Mouse (Mus musculus) heart, adult 8-10 months (tissue): Measurements from ENCODE around the gene Hist1h2bk. TPM values are rescaled to one million over a fixed set of nuclear protein-coding genes. Genes with fewer than 3 reads are reported as not detected.

Source experiments
- microRNA-seq: library from miRNA; unstranded; fragments of <30 nt; microRNA quantifications from one replicate; pipeline ENCODE4 v1.2.0, GENCODE M21; 2022
- total RNA-seq, 4 experiments: library from RNA; stranded (reverse); gene quantifications; 2 replicates each; pipeline ENCODE4 v1.2.4; 2022

Gene Hist1h2bk
- total RNA-seq, 4 experiments from 2014 or later: 4.6 to 13.2 (median 8.3) TPM

Small RNAs within 50 kb of the gene (microRNA-seq; reads per million reads assigned to microRNA genes)
- gene Gm26300 (not detected), gene Gm44390 (not detected), gene Gm44486 (not detected)

Other genes with a start within 250 kb of the Hist1h2bk start
- gene Hist1h2an, start 248.7 kb upstream of the Hist1h2bk start, total RNA-seq: 1 to 10 TPM in 1 of 4 experiments, not detected in 3; 1.1 TPM
- gene Hist1h2bp, start 248.4 kb upstream of the Hist1h2bk start, total RNA-seq: 1 to 10 TPM in 3 of 4 experiments, under 1 TPM in 1; 0.81 to 6.2 (median 1.3) TPM
- 10 to 100 TPM; 25.7 to 37.7 (median 29.1) TPM for gene Hist1h2bq, start 225.7 kb upstream of the Hist1h2bk start, total RNA-seq
- 10 to 100 TPM in 1 of 4 experiments, not detected in 3; 16.3 TPM for gene Hist1h2ao, start 225.4 kb upstream of the Hist1h2bk start, total RNA-seq
- 10 to 100 TPM; 22.8 to 37.8 (median 29.3) TPM for gene Hist1h4m, start 224.1 kb upstream of the Hist1h2bk start, total RNA-seq
- 10 to 100 TPM in 3 of 4 experiments, 1 to 10 TPM in 1; 6.1 to 17.9 (median 14.8) TPM for gene Hist1h4n, start 203.7 kb upstream of the Hist1h2bk start, total RNA-seq
- 10 to 100 TPM in 1 of 4 experiments, 1 to 10 TPM in 2, not detected in 1; 3.1 to 13.1 (median 4.1) TPM for gene Hist1h2ap, start 202.4 kb upstream of the Hist1h2bk start, total RNA-seq
- 10 to 100 TPM; 25.5 to 37.9 (median 28.9) TPM for gene Hist1h2br, start 202.1 kb upstream of the Hist1h2bk start, total RNA-seq
- gene Zfp184, start 90.8 kb upstream of the Hist1h2bk start, total RNA-seq: 1 to 10 TPM in 1 of 4 experiments, under 1 TPM in 3; 0.46 to 1.0 (median 0.83) TPM
- not detected for gene Pom121l2, start 54.7 kb upstream of the Hist1h2bk start, total RNA-seq
- under 1 TPM in 1 of 4 experiments, not detected in 3; 0.22 TPM for gene Prss16, start 26.1 kb upstream of the Hist1h2bk start, total RNA-seq
- 10 to 100 TPM in 2 of 4 experiments, 1 to 10 TPM in 2; 1.7 to 11.1 (median 9.1) TPM for gene Hist1h2ah, start 302 bp upstream of the Hist1h2bk start, total RNA-seq
- gene Hist1h4i, start 5.5 kb downstream of the Hist1h2bk start, total RNA-seq: 10 to 100 TPM; 11.6 to 17.7 (median 15.2) TPM
- gene Hist1h2ag, start 7.1 kb downstream of the Hist1h2bk start, total RNA-seq: 10 to 100 TPM in 1 of 4 experiments, 1 to 10 TPM in 3; 2.7 to 12.6 (median 6.6) TPM
- 1 to 10 TPM; 1.4 to 7.1 (median 2.5) TPM for gene Hist1h2bj, start 7.3 kb downstream of the Hist1h2bk start, total RNA-seq
- not detected for gene Vmn1r188, start 48.6 kb downstream of the Hist1h2bk start, total RNA-seq
- gene Vmn1r189, start 70.0 kb downstream of the Hist1h2bk start, total RNA-seq: not detected
- not detected for gene Vmn1r191, start 148.1 kb downstream of the Hist1h2bk start, total RNA-seq
- gene Vmn1r192, start 155.3 kb downstream of the Hist1h2bk start, total RNA-seq: not detected
- gene Vmn1r193, start 187.3 kb downstream of the Hist1h2bk start, total RNA-seq: not detected
- gene Vmn1r194, start 208.3 kb downstream of the Hist1h2bk start, total RNA-seq: not detected
- not detected for gene Vmn1r195, start 234.7 kb downstream of the Hist1h2bk start, total RNA-seq